Mouse (Mus musculus): ENCODE measurements around the gene Sp6. TPM values are rescaled to one million over a fixed set of nuclear protein-coding genes. Genes with fewer than 3 reads are reported as not detected.

Gene Sp6
- polyA plus RNA-seq (2015; fragmentation: Nextera tagmentation; extraction: Ambion mirVana): 0.21 TPM in 1 of 2 replicates, not detected in the other

DNA sequence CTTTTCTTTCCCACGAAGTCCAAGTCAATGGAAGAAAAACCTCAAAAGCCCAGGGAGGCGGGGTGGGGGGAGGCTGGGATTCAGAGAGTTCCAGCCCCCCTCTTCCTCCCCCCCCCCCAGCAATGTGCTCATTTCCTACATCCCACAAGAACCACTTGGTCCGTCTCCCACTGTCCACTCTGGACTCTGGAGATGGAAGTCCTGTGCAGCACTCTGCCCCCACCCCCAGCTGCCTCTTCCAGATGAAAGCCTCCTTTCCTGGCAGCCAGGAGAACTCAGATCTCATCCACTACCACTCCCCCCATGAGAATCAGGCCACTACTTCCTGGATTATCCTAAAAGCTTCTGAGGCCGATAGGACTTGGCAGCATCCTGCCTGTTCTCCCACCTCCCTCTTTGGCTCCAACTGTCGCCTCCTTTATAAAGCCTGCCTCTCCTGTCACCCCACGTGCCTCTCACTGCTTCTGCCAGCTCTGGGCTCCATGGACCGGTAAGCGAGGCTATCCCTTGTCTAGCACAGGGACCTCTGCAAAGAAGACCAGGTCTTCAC, at the start of gene Sp6:
Sp6 (plus strand) TSS at position 274 of the 550 bp plus-strand sequence.
- Histone ChIP-seq H3K9ac (ENCODE audit: low read length) (no peak within 1 kb of the TSS), H3K27ac (ENCODE audit: low read length) (no peak within 1 kb of the TSS), H3K9me3 (replicated peaks; ENCODE audit: control insufficient read depth, low read length) (no peaks in the 10 kb centered on the region), H3K4me1 (ENCODE audit: control insufficient read depth, insufficient read depth, low read length) (0 out of 2 replicates have a peak, but pooled peaks cover under 1% of the 10 kb centered on the region), H3K4me3 (ENCODE audit: low read length) (no peak within 1 kb of the TSS), H3K36me3 (ENCODE audit: control insufficient read depth, insufficient read depth) (no peaks in the 10 kb centered on the region), H3K4me2 (ENCODE audit: low read depth, low read length) (no peak within 1 kb of the TSS), H3K27me3 (ENCODE audit: control insufficient read depth, insufficient read depth, low read length) (peaks cover 68% of the 10 kb centered on the region)
- ATAC-seq (replicated peaks; ENCODE audit: extremely low read depth, insufficient read depth, low FRiP score): no peak
- 23% methylated on average over 8 of the region's 8 CpGs for WGBS

DNA sequence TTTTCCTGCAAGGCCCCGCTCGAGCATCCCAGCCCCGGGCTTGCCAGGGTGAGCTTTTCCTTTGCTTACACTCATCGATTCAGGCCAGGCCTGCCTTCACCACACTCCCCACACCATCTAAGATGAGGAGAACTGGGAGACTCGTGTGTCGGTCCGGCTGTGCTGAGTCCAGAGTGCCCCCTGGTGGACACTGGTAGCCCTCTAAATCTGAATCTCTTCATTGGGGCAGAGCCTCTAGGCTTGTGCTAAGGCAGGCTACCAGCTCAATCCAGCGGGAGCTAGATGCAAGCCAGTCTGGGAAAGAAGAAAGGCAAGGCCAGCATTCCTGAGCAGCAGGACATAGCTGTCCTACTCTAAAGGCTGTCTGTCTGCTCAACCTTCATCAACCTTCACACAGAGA, 49.6 kb upstream of the Sp6 start:
- ATAC-seq (replicated peaks; ENCODE audit: extremely low read depth, insufficient read depth, low FRiP score): peak; percentile 70

DNA sequence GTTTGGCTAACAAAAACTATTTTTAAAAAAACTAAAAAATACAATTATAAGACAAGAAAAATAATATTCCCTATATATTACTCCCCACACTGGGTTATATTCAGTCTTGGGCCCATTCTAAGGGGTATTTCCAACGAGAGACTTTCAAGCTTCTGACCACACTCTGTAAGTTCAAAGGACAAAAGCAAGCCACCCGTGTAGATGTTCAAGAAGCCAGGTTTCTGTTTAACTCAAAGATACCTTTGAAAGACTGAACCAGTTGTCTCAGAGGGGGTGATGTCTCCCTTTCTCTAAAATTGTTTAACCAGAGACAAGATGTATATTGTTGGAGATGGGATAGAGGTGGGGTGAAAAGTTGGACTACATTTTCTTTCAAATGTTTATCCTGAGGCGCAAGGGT, 47.0 kb upstream of the Sp6 start:
- WGBS: 88% methylated on average over 3 of the region's 3 CpGs
- ATAC-seq (replicated peaks; ENCODE audit: extremely low read depth, insufficient read depth, low FRiP score): no peak
- Histone ChIP-seq H3K27me3 (ENCODE audit: control insufficient read depth, insufficient read depth, low read length) (no peaks in the 10 kb centered on the region), H3K4me3 (ENCODE audit: low read length) (no peak overlapping the region), H3K9ac (ENCODE audit: low read length) (no peak overlapping the region), H3K36me3 (ENCODE audit: control insufficient read depth, insufficient read depth) (peaks cover 6% of the 10 kb centered on the region), H3K9me3 (replicated peaks; ENCODE audit: control insufficient read depth, low read length) (no peaks in the 10 kb centered on the region), H3K4me2 (ENCODE audit: low read depth, low read length) (no peak overlapping the region), H3K27ac (ENCODE audit: low read length) (no peak overlapping the region), H3K4me1 (ENCODE audit: control insufficient read depth, insufficient read depth, low read length) (peaks cover 45% of the 10 kb centered on the region)

More for the DNA sequence above, 49.6 kb upstream of the Sp6 start:
- no peaks in the 10 kb centered on the region for H3K9me3 ChIP-seq (replicated peaks; ENCODE audit: control insufficient read depth, low read length)
- no peak overlapping the region for H3K4me3 ChIP-seq (ENCODE audit: low read length)
- H3K9ac ChIP-seq (ENCODE audit: low read length): no peak overlapping the region
- no peaks in the 10 kb centered on the region for H3K27me3 ChIP-seq (ENCODE audit: control insufficient read depth, insufficient read depth, low read length)
- H3K27ac ChIP-seq (ENCODE audit: low read length): no peak overlapping the region
- peaks cover 21% of the 10 kb centered on the region for H3K4me1 ChIP-seq (ENCODE audit: control insufficient read depth, insufficient read depth, low read length)
- no peak overlapping the region for H3K4me2 ChIP-seq (ENCODE audit: low read depth, low read length)
- 16% methylated on average over 8 of the region's 8 CpGs for WGBS
- H3K36me3 ChIP-seq (ENCODE audit: control insufficient read depth, insufficient read depth): peaks cover 24% of the 10 kb centered on the region

DNA sequence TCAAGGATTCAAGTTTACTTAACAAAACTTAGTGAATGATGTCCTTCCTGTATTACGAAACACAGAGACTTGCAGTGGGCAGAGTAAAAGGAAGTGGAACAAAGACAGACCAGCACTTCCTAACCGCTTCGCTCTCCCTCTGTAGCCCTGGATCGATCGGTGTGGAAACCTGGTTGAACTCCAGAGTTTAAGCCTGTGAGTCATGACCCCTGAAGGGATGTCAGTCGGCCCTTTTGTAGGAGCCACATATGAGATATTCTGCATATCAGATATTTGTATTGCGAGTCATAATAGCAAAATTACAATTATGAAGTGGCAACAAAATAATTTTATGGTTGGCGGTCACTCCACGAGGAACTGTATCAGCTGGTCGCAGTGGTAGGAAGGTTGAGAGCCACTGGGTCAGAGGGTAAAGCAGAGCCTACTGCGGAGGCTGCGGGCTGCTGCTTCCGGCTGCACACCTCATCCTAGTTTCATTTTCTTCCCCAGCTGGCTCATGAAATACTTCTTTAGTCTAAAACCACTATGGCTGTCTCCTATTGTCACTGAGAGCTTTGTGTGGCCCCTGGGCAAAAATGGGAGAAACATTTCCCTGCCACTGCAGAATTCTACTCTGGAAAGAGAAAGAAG, 46.2 kb upstream of the Sp6 start:
- H3K36me3 ChIP-seq (ENCODE audit: control insufficient read depth, insufficient read depth): no peaks in the 10 kb centered on the region
- no peaks in the 10 kb centered on the region for H3K9me3 ChIP-seq (replicated peaks; ENCODE audit: control insufficient read depth, low read length)
- peaks cover 53% of the 10 kb centered on the region for H3K4me1 ChIP-seq (ENCODE audit: control insufficient read depth, insufficient read depth, low read length)
- WGBS: 61% methylated on average over 13 of the region's 13 CpGs
- H3K4me3 ChIP-seq (ENCODE audit: low read length): peak overlapping the region; percentile 11; the same call in 1 of the 2 replicates
- peak overlapping the region; percentile 100 for H3K27ac ChIP-seq (ENCODE audit: low read length)
- peak overlapping the region; percentile 73 for H3K9ac ChIP-seq (ENCODE audit: low read length)
- peak overlapping the region; percentile 56 for H3K4me2 ChIP-seq (ENCODE audit: low read depth, low read length)
- ATAC-seq (replicated peaks; ENCODE audit: extremely low read depth, insufficient read depth, low FRiP score): no peak
- H3K27me3 ChIP-seq (ENCODE audit: control insufficient read depth, insufficient read depth, low read length): no peaks in the 10 kb centered on the region

GRCm38 (mm10) chr11:96967544-96968269, 45.5 kb upstream of the Sp6 start:
- peak overlapping the region; percentile 100 for H3K27ac ChIP-seq (ENCODE audit: low read length)
- H3K9ac ChIP-seq (ENCODE audit: low read length): peak overlapping the region; percentile 73
- peak overlapping the region; percentile 11; the same call in 1 of the 2 replicates for H3K4me3 ChIP-seq (ENCODE audit: low read length)
- peaks cover 59% of the 10 kb centered on the region for H3K4me1 ChIP-seq (ENCODE audit: control insufficient read depth, insufficient read depth, low read length)
- H3K4me2 ChIP-seq (ENCODE audit: low read depth, low read length): peak overlapping the region; percentile 71
- no peak for ATAC-seq (replicated peaks; ENCODE audit: extremely low read depth, insufficient read depth, low FRiP score)
- no peaks in the 10 kb centered on the region for H3K27me3 ChIP-seq (ENCODE audit: control insufficient read depth, insufficient read depth, low read length)
- 42% methylated on average over 11 of the region's 11 CpGs for WGBS
- H3K36me3 ChIP-seq (ENCODE audit: control insufficient read depth, insufficient read depth): no peaks in the 10 kb centered on the region
- no peaks in the 10 kb centered on the region for H3K9me3 ChIP-seq (replicated peaks; ENCODE audit: control insufficient read depth, low read length)

- Histone ChIP-seq H3K4me2 (ENCODE audit: low read depth, low read length) (peak overlapping the region; percentile 71), H3K9ac (ENCODE audit: low read length) (peak overlapping the region; percentile 73)
These were observed 44.7 kb upstream of the Sp6 start for GRCm38 (mm10) chr11:96968476-96968875.

GRCm38 (mm10) chr11:96969280-96969722, 43.9 kb upstream of the Sp6 start:
- Histone ChIP-seq H3K27ac (ENCODE audit: low read length) (peak overlapping the region; percentile 100), H3K4me3 (ENCODE audit: low read length) (peak overlapping the region; percentile 33), H3K4me1 (ENCODE audit: control insufficient read depth, insufficient read depth, low read length) (peaks cover 65% of the 10 kb centered on the region), H3K9me3 (replicated peaks; ENCODE audit: control insufficient read depth, low read length) (no peaks in the 10 kb centered on the region), H3K9ac (ENCODE audit: low read length) (peak overlapping the region; percentile 73), H3K36me3 (ENCODE audit: control insufficient read depth, insufficient read depth) (no peaks in the 10 kb centered on the region), H3K4me2 (ENCODE audit: low read depth, low read length) (peak overlapping the region; percentile 71), H3K27me3 (ENCODE audit: control insufficient read depth, insufficient read depth, low read length) (no peaks in the 10 kb centered on the region)
- 25% methylated on average over 5 of the region's 5 CpGs for WGBS
- peak; percentile 63 for ATAC-seq (replicated peaks; ENCODE audit: extremely low read depth, insufficient read depth, low FRiP score)

More at GRCm38 (mm10) chr11:96968476-96968875, 44.7 kb upstream of the Sp6 start:
- ATAC-seq (replicated peaks; ENCODE audit: extremely low read depth, insufficient read depth, low FRiP score): no peak
- 33% methylated on average over 6 of the region's 6 CpGs for WGBS
- H3K9me3 ChIP-seq (replicated peaks; ENCODE audit: control insufficient read depth, low read length): no peaks in the 10 kb centered on the region
- H3K27me3 ChIP-seq (ENCODE audit: control insufficient read depth, insufficient read depth, low read length): no peaks in the 10 kb centered on the region
- peaks cover 59% of the 10 kb centered on the region for H3K4me1 ChIP-seq (ENCODE audit: control insufficient read depth, insufficient read depth, low read length)
- H3K36me3 ChIP-seq (ENCODE audit: control insufficient read depth, insufficient read depth): no peaks in the 10 kb centered on the region
- peak overlapping the region; percentile 100 for H3K27ac ChIP-seq (ENCODE audit: low read length)
- H3K4me3 ChIP-seq (ENCODE audit: low read length): peak overlapping the region; percentile 4; the same call in 1 of the 2 replicates

GRCm38 (mm10) chr11:96969746-96970145, 43.4 kb upstream of the Sp6 start:
- Histone ChIP-seq H3K9me3 (replicated peaks; ENCODE audit: control insufficient read depth, low read length) (no peaks in the 10 kb centered on the region), H3K27ac (ENCODE audit: low read length) (peak overlapping the region; percentile 100), H3K4me1 (ENCODE audit: control insufficient read depth, insufficient read depth, low read length) (peaks cover 66% of the 10 kb centered on the region), H3K9ac (ENCODE audit: low read length) (peak overlapping the region; percentile 73), H3K4me3 (ENCODE audit: low read length) (peak overlapping the region; percentile 33; the same call in 1 of the 2 replicates), H3K36me3 (ENCODE audit: control insufficient read depth, insufficient read depth) (no peaks in the 10 kb centered on the region), H3K4me2 (ENCODE audit: low read depth, low read length) (peak overlapping the region; percentile 71), H3K27me3 (ENCODE audit: control insufficient read depth, insufficient read depth, low read length) (no peaks in the 10 kb centered on the region)
- 16% methylated on average over 1 of the region's 1 CpGs for WGBS
- peak; percentile 74 for ATAC-seq (replicated peaks; ENCODE audit: extremely low read depth, insufficient read depth, low FRiP score)

Data from heart, embryonic 16.5 days (tissue).